Mouse (Mus musculus) G1E-ER4 (cell line): ENCODE results near the gene Dcakd. TPM values are rescaled to one million over a fixed set of nuclear protein-coding genes. Genes with fewer than 3 reads are reported as not detected.

ENCODE experiments used
- GATA1 ChIP-seq: IDR thresholded peaks from one replicate; pipeline ENCODE4 v1.8.0; 2012; ENCODE audit warnings: low read length, inconsistent platforms
- polyA plus RNA-seq: library from polyadenylated mRNA; stranded (reverse); fragments of >175 nt; gene quantifications from 2 replicates; pipeline ENCODE4 v1.2.3, GENCODE M21; 2012

The Dcakd gene
- polyA plus RNA-seq, 1 experiment = 136 TPM

- no peak for TF ChIP-seq GATA1
These were observed 50.0 kb downstream of the Dcakd start for GRCm38 (mm10) chr11:102978052-102978666.

GRCm38 (mm10) chr11:102972326-102972725 lies 55.8 kb downstream of the Dcakd start:
- TF ChIP-seq GATA1 = no peak

GRCm38 (mm10) chr11:102971604-102972003 lies 56.5 kb downstream of the Dcakd start:
- no peak for TF ChIP-seq GATA1

GRCm38 (mm10) chr11:102964547-102965091 lies 63.5 kb downstream of the Dcakd start:
- no peak for TF ChIP-seq GATA1

GRCm38 (mm10) chr11:102963855-102964546 lies 64.1 kb downstream of the Dcakd start:
- TF ChIP-seq GATA1 = no peak

GRCm38 (mm10) chr11:102963246-102963854 lies 64.8 kb downstream of the Dcakd start:
- no peak for TF ChIP-seq GATA1

DNA sequence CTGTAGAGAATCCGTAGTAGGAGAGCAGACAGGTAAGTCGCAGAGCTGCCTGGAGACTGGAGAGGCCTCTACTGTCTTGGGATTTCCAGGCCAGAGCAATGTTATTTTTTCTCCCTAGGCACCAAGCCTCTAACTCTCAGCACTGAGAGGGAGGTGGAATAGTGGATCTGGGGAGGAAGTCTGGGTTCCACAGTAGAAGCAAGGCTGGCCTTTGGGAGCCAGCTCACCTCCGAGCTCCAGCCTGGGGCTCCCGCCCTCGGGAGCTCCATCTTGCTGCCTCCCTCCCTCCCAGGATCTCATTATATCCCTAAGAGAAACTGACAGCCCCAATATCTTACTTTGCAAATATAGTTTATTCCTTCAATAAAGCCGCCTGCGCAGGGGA lies 65.3 kb downstream of the Dcakd start:
- TF ChIP-seq GATA1 = no peak

DNA sequence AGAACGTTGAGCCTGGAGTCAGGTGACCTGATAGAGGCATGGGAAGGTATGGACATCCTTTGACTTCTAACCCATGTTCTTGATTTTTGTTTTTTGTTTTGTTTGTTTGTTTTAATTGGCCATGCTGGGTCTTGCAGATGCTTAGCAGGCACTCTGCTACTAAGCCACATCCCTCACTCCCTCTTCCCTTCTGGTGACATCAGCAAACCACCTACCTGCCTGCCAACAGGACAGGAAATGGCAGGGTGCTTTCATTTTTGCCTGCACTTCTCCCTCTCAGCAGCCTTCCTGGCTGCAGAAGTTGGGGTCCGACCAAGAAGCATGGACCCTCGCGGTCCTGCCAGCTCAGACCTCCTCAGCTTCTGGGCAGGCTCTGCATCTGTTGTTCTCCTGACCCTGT lies 67.1 kb downstream of the Dcakd start:
- TF ChIP-seq GATA1 = no peak

- TF ChIP-seq GATA1 = no peak
These were observed 69.3 kb downstream of the Dcakd start for GRCm38 (mm10) chr11:102958870-102959269.

GRCm38 (mm10) chr11:102958431-102958830 lies 69.7 kb downstream of the Dcakd start:
- TF ChIP-seq GATA1 = no peak

DNA sequence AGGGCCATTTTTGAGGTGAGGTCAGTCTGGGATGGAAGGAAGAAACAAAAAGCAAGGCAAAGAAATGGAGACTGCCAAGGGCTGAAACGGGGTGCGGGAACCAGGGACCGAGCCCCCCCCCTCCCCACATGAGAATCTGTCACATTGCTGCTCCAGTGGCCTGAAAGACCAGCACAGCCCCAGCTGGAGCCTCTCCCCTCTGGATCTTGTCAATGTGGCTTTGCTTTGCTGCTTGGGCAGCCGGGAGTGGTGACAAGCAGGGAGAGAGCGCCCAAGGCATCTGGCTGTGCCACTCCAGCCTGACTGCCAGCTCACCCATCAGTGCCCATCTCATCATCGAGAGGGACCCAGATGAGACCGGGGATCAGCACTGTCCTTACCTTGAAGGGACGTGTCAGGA lies 70.4 kb downstream of the Dcakd start:
- no peak for TF ChIP-seq GATA1

GRCm38 (mm10) chr11:102956962-102957614 lies 71.0 kb downstream of the Dcakd start:
- TF ChIP-seq GATA1 = no peak

DNA sequence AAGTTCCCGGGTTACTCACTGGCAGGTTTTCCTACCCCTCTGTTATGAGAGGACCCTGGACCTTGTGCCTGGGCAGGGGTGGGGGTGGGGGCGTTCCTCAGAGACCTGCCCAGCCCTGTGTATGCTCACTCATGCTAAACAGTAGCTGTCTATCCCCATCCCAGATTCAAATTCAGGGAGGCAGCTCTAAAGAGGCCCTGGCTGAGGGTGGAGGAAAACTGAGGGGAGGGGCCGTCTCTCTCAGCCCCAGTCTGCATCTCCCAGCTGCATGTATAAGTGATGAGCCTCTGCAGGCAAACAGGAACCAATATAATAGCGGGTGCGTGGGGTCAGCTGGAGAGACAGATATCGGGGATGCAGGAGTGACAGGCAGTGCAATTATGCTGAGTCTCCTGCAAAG lies 75.2 kb downstream of the Dcakd start:
- TF ChIP-seq GATA1 = no peak

DNA sequence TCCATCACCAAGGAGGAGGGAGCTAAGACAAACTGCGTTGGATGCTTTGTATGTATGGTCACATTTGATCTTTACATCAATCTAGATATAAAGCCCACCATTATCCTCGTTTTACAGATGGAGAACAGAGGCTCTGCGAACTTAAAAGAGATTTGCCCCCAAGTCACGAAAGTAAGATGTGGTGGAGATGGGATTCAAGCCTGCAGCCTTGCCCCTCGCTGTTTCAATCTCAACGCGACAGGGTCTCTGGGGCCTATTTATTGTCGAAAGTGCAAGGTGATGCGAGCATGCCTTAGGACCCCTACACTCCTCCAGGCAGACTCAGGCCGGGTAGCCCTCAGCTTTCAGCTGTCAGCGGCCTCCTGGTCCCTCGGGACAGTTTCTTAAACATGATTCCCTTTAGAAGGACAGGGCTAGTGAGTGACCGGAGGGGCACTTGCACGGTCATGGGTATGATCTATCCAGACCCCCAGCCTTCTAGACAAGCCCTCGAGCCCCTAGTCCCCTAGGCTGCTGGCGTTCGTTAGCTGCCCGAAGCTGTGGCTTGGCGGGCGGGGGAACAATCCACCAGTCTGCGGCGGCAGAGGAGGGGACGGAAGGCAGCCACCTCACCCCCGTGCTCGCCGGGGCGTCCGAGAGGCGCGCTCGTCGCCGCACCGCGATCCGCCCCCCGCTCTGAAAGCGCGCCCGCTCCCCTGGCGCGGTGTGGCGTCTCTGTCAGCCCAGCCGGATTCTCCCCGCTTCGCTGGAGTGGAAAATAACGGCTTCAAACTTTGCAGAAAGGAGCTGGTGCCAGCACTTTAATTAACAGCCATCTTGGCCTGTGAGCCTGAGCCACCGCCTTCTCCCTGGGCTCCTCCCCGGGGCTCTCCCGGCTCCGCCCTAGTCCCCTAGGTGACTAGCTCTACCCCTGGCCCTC lies 79.8 kb downstream of the Dcakd start:
- TF ChIP-seq GATA1 = no peak

DNA sequence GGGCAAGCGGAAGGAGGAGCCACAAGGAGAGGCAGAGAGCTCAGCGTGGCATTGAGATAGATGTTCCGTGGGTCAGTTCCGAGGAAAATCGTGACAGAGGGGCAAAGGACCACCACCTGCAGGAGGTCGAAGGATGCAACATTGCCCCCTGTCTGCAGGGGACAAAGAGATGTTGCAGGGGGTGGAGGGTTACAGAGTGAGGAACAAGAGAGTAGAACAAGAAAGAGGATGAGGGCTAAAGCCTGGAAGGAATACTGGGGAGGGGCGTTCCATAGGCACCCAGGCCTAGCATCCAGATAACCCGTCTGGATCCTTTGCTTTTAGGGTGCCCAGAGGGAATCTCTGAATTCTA lies 81.2 kb downstream of the Dcakd start:
- TF ChIP-seq GATA1 = no peak
